Mouse (Mus musculus) telencephalon, adult 2 months (tissue): ENCODE results near the gene Olfr1179.
"Not testable (repeated sequence)": the region's sequence is repeated elsewhere in the genome, so short reads cannot be mapped to it uniquely, and the experiment has no call there.

Experiments
- DNase-seq: peaks from one replicate; pipeline ENCODE4 v3.0.0-alpha.2; 2011; ENCODE audit warnings: low read depth, low spot score

Olfr1179 gene

GRCm38 (mm10) chr2:88406353-88406752 is at the start of gene Olfr1179:
Olfr1179 (minus strand) TSS chr2:88406453.
- DNase-seq, result no peak

GRCm38 (mm10) chr2:88454567-88454966 is 48.3 kb upstream of the Olfr1179 start, which contains the start of gene Olfr1183:
Olfr1183 (plus strand) TSS chr2:88454867.
- DNase-seq, result not testable (repeated sequence)

DNA sequence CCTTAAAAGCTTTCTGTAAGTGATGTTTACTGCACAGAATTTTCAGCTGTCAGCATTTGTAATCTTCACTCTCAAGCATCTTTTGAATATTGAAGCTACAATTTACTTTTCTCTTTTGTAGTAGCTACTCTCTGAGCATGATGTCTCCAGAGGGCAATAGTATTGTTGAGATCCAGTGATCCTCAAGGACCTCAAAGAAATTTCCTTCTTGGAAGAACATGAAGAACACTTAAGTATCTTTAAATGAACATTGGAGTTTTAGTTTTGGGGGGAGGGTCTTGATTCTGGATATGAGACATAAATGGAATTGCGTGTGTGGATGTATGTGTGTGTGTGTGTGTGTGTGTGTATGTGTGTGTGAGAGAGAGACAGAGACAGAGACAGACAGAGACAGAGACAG is 42.8 kb upstream of the Olfr1179 start, which contains the start of gene Gm13757:
Gene Gm13757 (minus strand): TSS at position 101 of the 400 bp plus-strand sequence.
- DNase-seq, result no peak

GRCm38 (mm10) chr2:88426071-88426470 is 19.8 kb upstream of the Olfr1179 start, which contains the start of gene Olfr1181:
Olfr1181 (minus strand) TSS chr2:88426171.
- DNase-seq, result no peak

- no peak for DNase-seq
These were observed 12.8 kb upstream of the Olfr1179 start, which contains the start of gene Olfr1180 for GRCm38 (mm10) chr2:88419051-88419450. Olfr1180 (minus strand) TSS chr2:88419151.

DNA sequence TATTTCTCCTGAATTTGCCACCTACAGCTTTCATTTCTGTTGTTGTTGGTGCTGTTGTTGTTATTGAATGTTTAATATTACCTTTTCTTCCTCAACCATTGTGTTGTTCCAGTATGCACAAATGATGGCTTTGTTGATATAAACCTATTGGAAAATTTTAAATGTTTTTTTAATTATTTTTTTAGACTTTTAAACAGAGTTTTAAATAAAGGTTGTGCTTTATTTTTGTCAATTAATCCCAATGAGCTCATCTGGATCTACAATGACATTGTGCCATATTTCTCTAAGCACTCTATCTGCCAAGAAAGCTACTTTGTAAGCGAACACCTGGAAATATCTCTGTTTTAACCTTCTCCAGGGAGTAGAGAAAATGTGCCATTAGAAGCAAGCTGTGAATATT is 19.5 kb downstream of the Olfr1179 start, which contains the start of gene Olfr1178:
Gene Olfr1178 (plus strand): TSS at position 301 of the 400 bp plus-strand sequence.
- no peak for DNase-seq

DNA sequence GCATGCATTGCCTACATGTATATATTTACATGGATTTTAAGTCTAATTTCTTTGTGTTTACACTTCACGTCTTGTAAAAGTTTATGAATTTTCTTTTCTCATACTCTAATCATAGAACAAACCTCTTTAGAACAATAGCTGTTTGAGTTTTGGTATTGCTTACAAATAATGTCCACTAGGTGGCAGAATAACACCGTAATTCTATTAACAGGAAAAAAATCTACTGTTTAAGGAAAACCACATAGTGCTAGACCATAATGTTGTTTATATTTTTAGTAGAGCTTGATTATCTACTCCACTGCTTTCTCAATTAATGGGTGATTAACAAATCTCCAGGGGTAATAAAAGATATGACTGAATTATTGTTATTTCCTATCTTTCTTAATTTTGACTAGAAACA is 49.9 kb downstream of the Olfr1179 start:
- no peak for DNase-seq
